Mouse (Mus musculus): ENCODE data around the gene Trip6. TPM values are rescaled to one million over a fixed set of nuclear protein-coding genes. Genes with fewer than 3 reads are reported as not detected.
A peak's percentile ranks its signal among the peaks of the same experiment; 100 is the strongest.

Trip6 gene
- polyA plus RNA-seq, 1 experiment from 2014 or later = 43.1 TPM

DNA sequence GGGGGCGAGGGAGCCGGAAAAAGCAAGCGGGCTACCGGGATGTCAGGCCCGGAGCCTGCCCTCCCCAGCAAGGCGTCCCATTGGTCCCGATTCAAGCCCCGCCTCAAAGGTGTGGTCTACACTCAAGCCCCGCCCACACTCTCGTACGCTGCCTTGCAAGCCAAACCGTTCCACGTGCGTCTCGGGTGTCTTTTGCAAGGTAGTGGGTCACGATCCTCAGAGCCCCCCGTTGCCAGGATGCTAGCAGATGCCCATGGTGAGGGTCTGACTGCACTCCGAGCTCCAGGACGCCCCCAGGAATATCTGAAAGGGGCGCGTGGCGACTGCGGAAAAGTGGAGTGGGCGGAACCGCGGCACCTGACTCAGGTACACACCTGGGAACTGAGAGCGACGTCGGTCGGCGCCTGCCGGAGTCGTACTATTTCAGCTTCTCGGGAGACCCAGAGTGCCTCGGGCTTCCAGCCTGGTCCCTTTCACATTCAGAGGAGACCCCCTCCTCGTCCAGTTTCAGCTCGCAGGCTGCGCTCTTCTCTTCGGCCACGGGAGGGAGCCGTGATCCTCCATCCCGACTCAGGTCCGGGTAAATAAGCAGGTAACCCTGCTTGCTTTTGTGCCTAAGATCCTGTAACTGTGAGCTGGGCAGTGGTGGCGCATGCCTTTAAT lies 19.4 kb upstream of the Trip6 start, which contains the start of gene Slc12a9:
TSS of gene Slc12a9 (minus strand) at position 86 of the 663 bp plus-strand sequence.
- Histone ChIP-seq H3K9ac (ENCODE audit: low read length) (peak within 1 kb of the TSS; percentile 59), H3K36me3 (ENCODE audit: control insufficient read depth, insufficient read depth) (no peaks in the 10 kb centered on the region), H3K4me1 (ENCODE audit: control insufficient read depth, insufficient read depth, low read length) (peaks cover 9% of the 10 kb centered on the region; the same call in 1 of the 2 replicates), H3K4me2 (ENCODE audit: low read depth, low read length) (peak within 1 kb of the TSS; percentile 92), H3K27ac (ENCODE audit: low read length) (no peak within 1 kb of the TSS), H3K4me3 (ENCODE audit: low read length) (peak within 1 kb of the TSS; percentile 67), H3K27me3 (ENCODE audit: control insufficient read depth, insufficient read depth, low read length) (no peaks in the 10 kb centered on the region), H3K9me3 (replicated peaks; ENCODE audit: control insufficient read depth, low read length) (no peaks in the 10 kb centered on the region)
- under 1% methylated on average over 44 of the region's 44 CpGs for WGBS
- peak; percentile 90 for ATAC-seq (replicated peaks; ENCODE audit: extremely low read depth, insufficient read depth, low FRiP score)

DNA sequence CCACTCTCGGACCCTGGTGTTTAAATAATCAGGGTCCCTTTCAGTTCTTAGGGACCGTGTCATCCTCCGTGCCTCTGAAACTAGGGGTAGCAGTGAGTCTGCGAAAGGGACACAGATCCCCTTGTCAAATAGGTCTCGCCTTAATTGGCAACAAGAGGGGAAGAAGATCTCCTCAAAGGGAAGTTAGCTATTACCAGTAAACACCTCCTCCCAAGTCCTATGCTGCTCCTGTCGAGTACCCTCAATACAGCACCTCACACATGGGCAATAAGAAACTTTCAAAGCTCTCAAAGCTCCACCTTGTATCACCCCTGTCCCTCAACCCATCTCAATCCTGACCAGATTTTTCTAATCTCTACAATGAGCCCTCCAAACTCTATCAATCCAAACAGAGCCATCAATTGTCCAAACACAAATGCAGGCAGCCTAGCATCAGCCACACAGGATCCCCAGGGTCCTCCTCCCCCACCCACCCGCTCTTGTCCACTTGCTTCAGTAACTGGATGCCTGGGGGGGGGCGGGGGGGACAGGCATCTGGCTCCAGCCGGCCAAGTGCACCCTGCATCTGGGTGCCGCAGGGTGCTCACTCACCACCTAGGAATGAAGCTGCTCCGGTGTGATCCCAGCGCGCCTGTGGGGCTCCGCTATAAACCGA lies 18.8 kb upstream of the Trip6 start:
- no peaks in the 10 kb centered on the region for H3K36me3 ChIP-seq (ENCODE audit: control insufficient read depth, insufficient read depth)
- ATAC-seq (replicated peaks; ENCODE audit: extremely low read depth, insufficient read depth, low FRiP score) = no peak
- peak overlapping the region; percentile 67 for H3K4me3 ChIP-seq (ENCODE audit: low read length)
- H3K27ac ChIP-seq (ENCODE audit: low read length) = no peak overlapping the region
- H3K4me1 ChIP-seq (ENCODE audit: control insufficient read depth, insufficient read depth, low read length) = peaks cover 9% of the 10 kb centered on the region; the same call in 1 of the 2 replicates
- no peaks in the 10 kb centered on the region for H3K27me3 ChIP-seq (ENCODE audit: control insufficient read depth, insufficient read depth, low read length)
- 23% methylated on average over 15 of the region's 15 CpGs for WGBS
- peak overlapping the region; percentile 59 for H3K9ac ChIP-seq (ENCODE audit: low read length)
- peak overlapping the region; percentile 92 for H3K4me2 ChIP-seq (ENCODE audit: low read depth, low read length)
- no peaks in the 10 kb centered on the region for H3K9me3 ChIP-seq (replicated peaks; ENCODE audit: control insufficient read depth, low read length)

DNA sequence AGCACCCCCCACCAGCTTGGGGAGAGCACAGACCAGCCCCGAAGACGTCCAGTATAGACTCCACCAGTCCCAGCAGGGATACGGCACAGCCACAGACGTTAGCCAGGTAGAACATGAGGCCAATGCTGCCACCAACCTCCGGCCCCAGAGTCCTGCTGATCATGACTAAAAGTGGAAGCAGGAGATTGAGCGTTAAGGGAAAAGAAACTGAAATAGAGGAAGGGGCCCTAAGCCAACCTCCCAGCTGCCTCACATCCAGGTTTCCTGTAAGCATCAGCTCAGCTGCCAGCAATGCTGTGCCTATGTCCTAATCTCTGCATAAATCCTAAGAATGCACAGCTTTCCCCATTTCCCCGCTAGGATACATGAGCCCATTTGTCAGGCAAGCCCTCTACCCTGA lies 16.7 kb upstream of the Trip6 start:
- H3K9me3 ChIP-seq (replicated peaks; ENCODE audit: control insufficient read depth, low read length) = no peaks in the 10 kb centered on the region
- 0 out of 2 replicates have a peak, but pooled peaks cover 4% of the 10 kb centered on the region for H3K4me1 ChIP-seq (ENCODE audit: control insufficient read depth, insufficient read depth, low read length)
- 80% methylated on average over 7 of the region's 7 CpGs for WGBS
- H3K27ac ChIP-seq (ENCODE audit: low read length) = no peak overlapping the region
- no peak for ATAC-seq (replicated peaks; ENCODE audit: extremely low read depth, insufficient read depth, low FRiP score)
- H3K4me2 ChIP-seq (ENCODE audit: low read depth, low read length) = no peak overlapping the region
- H3K27me3 ChIP-seq (ENCODE audit: control insufficient read depth, insufficient read depth, low read length) = no peaks in the 10 kb centered on the region
- no peak overlapping the region for H3K4me3 ChIP-seq (ENCODE audit: low read length)
- no peaks in the 10 kb centered on the region; the same call in 1 of the 2 replicates for H3K36me3 ChIP-seq (ENCODE audit: control insufficient read depth, insufficient read depth)
- H3K9ac ChIP-seq (ENCODE audit: low read length) = no peak overlapping the region

DNA sequence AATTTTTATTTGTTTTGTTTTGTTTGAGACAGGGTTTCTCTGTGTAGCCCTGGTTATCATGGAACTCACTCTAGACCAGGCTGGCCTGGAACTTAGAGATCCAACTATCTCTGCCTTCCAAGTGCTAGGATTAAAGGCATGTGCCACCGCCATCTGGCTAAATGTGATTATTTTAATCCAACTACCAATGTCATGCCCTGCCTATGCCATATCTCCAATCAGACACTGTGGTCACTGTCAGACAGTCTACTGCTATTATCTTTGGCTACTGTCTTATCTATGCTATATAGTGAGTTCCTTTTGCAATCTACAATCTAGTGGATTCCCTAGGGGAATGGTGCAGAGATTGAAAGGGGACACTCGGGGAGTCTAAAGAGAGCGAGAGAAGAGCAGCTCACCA lies 6.8 kb upstream of the Trip6 start:
- no peaks in the 10 kb centered on the region for H3K27me3 ChIP-seq (ENCODE audit: control insufficient read depth, insufficient read depth, low read length)
- ATAC-seq (replicated peaks; ENCODE audit: extremely low read depth, insufficient read depth, low FRiP score) = no peak
- H3K4me1 ChIP-seq (ENCODE audit: control insufficient read depth, insufficient read depth, low read length) = no peaks in the 10 kb centered on the region
- no peaks in the 10 kb centered on the region for H3K9me3 ChIP-seq (replicated peaks; ENCODE audit: control insufficient read depth, low read length)
- 90% methylated on average over 3 of the region's 3 CpGs for whole genome bisulfite sequencing
- H3K36me3 ChIP-seq (ENCODE audit: control insufficient read depth, insufficient read depth) = peaks cover 2% of the 10 kb centered on the region; the same call in 1 of the 2 replicates
- H3K9ac ChIP-seq (ENCODE audit: low read length) = no peak overlapping the region
- H3K27ac ChIP-seq (ENCODE audit: low read length) = no peak overlapping the region
- H3K4me2 ChIP-seq (ENCODE audit: low read depth, low read length) = no peak overlapping the region
- no peak overlapping the region for H3K4me3 ChIP-seq (ENCODE audit: low read length)

DNA sequence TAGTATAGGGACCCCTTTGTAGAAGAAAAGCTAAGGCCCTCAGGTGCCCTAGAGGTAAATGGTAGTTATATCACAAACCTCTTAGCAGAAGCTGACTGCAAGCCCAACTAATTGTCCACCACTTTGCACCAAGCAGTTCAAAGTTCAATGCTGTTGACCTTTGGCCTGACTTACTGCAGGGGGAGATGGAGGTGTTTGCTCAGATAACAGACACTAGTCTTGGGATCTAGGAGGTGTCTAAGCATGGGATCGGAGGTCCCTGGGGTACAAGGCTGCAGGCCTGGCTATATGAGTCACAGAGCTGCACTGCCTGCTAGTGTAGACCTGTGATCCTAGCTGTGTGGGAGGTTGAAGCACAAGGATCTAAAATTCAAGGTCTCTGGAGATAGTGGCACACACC lies 4.4 kb upstream of the Trip6 start:
- Histone ChIP-seq H3K27ac (ENCODE audit: low read length) (no peak overlapping the region), H3K9ac (ENCODE audit: low read length) (no peak overlapping the region), H3K36me3 (ENCODE audit: control insufficient read depth, insufficient read depth) (no peaks in the 10 kb centered on the region), H3K4me2 (ENCODE audit: low read depth, low read length) (no peak overlapping the region), H3K9me3 (replicated peaks; ENCODE audit: control insufficient read depth, low read length) (no peaks in the 10 kb centered on the region), H3K27me3 (ENCODE audit: control insufficient read depth, insufficient read depth, low read length) (no peaks in the 10 kb centered on the region), H3K4me3 (ENCODE audit: low read length) (no peak overlapping the region), H3K4me1 (ENCODE audit: control insufficient read depth, insufficient read depth, low read length) (peaks cover 9% of the 10 kb centered on the region)
- ATAC-seq (replicated peaks; ENCODE audit: extremely low read depth, insufficient read depth, low FRiP score) = no peak
- WGBS = 79% methylated on average over 1 of the region's 1 CpGs

DNA sequence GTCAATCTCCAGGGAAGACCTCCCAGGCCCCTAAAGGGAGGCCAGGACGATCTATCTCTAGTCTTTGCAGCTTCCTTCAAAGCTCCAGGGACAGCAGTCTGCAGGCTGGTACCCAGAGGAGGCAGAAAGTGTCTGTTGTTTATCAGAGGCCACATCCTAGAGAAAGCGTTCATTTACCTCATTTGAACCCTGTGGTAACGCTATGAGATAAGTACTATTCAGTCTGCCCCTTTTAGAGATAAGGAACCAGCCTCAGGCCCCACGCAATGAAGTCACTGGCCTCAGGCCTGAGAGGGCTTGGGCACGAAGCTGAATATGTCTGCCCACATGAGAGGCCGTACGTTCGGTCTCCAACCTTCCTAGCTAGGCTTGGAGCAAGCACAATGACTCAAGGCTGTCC lies 3.2 kb upstream of the Trip6 start:
- H3K27me3 ChIP-seq (ENCODE audit: control insufficient read depth, insufficient read depth, low read length) = no peaks in the 10 kb centered on the region
- H3K9me3 ChIP-seq (replicated peaks; ENCODE audit: control insufficient read depth, low read length) = no peaks in the 10 kb centered on the region
- H3K9ac ChIP-seq (ENCODE audit: low read length) = no peak overlapping the region
- no peak overlapping the region for H3K27ac ChIP-seq (ENCODE audit: low read length)
- peaks cover 21% of the 10 kb centered on the region for H3K4me1 ChIP-seq (ENCODE audit: control insufficient read depth, insufficient read depth, low read length)
- ATAC-seq (replicated peaks; ENCODE audit: extremely low read depth, insufficient read depth, low FRiP score) = no peak
- H3K36me3 ChIP-seq (ENCODE audit: control insufficient read depth, insufficient read depth) = no peaks in the 10 kb centered on the region
- no peak overlapping the region for H3K4me2 ChIP-seq (ENCODE audit: low read depth, low read length)
- no peak overlapping the region for H3K4me3 ChIP-seq (ENCODE audit: low read length)
- WGBS = 59% methylated on average over 8 of the region's 8 CpGs

DNA sequence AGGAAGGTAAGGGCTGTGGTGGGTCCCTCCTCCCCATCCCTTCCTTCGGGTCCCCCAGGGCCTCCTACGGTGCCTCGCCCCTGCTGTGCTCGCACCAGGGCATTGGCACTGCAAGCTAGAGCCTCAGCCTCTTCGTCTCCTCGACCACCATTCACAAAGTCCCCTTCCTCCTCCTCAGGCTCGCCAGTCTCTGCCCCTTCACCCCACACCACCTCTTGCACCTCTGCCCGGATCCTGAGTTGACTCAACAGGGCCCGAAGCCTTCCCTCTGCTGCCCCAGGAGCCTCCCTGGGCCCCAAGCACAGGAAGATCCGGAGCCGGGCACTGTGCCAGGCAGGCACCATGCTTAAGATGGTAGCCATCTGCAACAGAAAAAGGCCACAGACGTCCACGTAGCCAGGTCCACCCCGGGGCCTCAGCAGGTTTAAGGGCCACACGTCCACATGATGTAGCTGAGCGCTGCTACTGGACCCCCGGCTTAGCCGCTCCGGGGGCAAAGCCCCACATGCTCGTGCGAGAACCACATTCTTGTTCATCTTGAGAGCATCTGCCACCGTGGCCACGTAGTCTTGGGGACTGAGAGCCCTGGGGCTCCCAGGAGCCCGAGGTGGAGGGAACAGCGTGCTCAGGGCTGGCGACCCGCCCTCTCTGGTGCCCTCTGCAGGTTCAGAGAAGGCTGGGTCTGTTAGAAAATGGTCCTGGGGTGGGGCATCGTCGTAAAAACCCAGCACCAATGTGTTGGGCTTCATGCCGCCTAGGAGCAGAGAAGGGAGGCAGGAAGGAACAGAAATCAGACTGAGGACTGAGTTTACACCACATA lies 1.1 kb upstream of the Trip6 start:
- Histone ChIP-seq H3K9me3 (replicated peaks; ENCODE audit: control insufficient read depth, low read length) (no peaks in the 10 kb centered on the region), H3K27ac (ENCODE audit: low read length) (peak overlapping the region; percentile 87), H3K4me1 (ENCODE audit: control insufficient read depth, insufficient read depth, low read length) (peaks cover 25% of the 10 kb centered on the region), H3K4me2 (ENCODE audit: low read depth, low read length) (no peak overlapping the region), H3K9ac (ENCODE audit: low read length) (peak overlapping the region; percentile 89), H3K36me3 (ENCODE audit: control insufficient read depth, insufficient read depth) (peaks cover 13% of the 10 kb centered on the region), H3K27me3 (ENCODE audit: control insufficient read depth, insufficient read depth, low read length) (no peaks in the 10 kb centered on the region), H3K4me3 (ENCODE audit: low read length) (no peak overlapping the region)
- 49% methylated on average over 30 of the region's 30 CpGs for WGBS
- no peak for ATAC-seq (replicated peaks; ENCODE audit: extremely low read depth, insufficient read depth, low FRiP score)

DNA sequence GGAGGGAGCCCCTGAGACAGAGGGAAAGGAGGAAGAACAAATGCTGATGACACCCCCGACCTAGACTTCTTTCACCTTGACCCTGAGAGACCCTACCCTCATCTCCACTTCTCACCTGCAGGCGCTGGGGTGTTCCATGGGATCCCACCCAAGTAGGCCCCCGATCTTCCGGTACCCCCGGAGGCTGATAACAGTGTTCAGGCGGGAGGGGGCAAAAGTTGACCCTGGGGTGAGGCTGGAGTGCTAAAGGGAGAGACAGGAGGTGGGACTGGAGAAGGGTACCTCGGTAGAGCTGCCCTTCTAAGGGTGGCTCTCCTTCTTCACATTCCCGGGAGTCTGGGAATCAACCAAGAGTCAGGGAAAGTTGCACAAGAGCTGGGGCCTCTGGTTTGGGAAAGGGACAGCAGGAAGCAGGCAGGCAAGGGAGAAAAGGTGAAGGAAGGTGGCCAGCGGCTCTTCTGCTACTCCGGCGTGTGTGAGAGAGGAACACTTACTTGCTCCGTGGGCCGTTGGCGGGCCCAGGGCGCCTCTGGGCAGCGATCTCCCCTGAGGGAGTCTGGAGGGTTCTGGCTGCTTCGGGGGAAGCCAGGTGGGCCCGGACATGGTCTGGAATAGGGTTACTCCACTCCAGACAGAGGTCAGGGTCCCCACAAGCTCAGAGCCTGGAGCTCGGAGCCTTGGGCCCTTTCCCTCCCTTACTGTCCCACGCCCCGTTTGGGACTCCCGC lies 575 bp downstream of the Trip6 start:
- Histone ChIP-seq H3K9me3 (replicated peaks; ENCODE audit: control insufficient read depth, low read length) (no peaks in the 10 kb centered on the region), H3K9ac (ENCODE audit: low read length) (peak overlapping the region; percentile 89), H3K27ac (ENCODE audit: low read length) (peak overlapping the region; percentile 87), H3K4me2 (ENCODE audit: low read depth, low read length) (peak overlapping the region; percentile 90), H3K4me3 (ENCODE audit: low read length) (peak overlapping the region; percentile 74), H3K4me1 (ENCODE audit: control insufficient read depth, insufficient read depth, low read length) (peaks cover 25% of the 10 kb centered on the region), H3K36me3 (ENCODE audit: control insufficient read depth, insufficient read depth) (peaks cover 30% of the 10 kb centered on the region), H3K27me3 (ENCODE audit: control insufficient read depth, insufficient read depth, low read length) (no peaks in the 10 kb centered on the region)
- 2% methylated on average over 22 of the region's 22 CpGs for WGBS
- ATAC-seq (replicated peaks; ENCODE audit: extremely low read depth, insufficient read depth, low FRiP score) = peak; percentile 47
